Mouse (Mus musculus) B cell, adult 2 months (primary cell): ENCODE measurements around the gene LTO1.

ENCODE experiments used
- DNase-seq, 2 experiments: peaks; one replicate each; pipeline ENCODE4 v3.0.0; 2022

Gene LTO1

DNA sequence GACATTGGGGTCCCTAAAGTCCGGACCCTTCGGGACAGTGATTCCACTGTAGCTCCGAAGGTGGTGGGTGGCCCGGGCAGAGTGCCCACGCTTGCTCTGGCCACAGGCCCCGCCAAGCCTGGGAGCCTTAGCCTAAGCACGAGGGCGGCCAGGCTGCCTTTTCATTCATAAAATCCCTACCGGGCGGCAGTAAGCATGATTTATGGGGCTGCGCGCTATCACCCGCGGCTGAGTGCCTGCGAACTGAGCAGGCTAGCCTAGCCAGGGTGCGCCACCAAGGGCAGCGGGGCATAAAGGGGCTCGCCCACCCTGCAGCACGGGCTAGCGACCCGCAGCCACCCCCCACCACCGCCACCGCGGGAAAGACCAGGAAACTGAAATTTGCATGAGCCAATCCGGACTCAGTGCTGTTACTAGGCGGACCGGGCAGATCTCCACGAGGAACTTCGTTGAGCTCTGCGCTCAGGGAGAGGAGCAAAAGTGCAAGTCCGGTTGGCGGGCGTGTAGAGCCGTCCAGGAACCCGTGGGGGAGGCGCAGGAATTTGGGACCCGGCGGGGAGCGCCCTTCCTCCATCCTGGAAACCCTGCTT lies 26.4 kb downstream of the LTO1 start:
- DNase-seq, result peak; percentile 62 to 63

DNA sequence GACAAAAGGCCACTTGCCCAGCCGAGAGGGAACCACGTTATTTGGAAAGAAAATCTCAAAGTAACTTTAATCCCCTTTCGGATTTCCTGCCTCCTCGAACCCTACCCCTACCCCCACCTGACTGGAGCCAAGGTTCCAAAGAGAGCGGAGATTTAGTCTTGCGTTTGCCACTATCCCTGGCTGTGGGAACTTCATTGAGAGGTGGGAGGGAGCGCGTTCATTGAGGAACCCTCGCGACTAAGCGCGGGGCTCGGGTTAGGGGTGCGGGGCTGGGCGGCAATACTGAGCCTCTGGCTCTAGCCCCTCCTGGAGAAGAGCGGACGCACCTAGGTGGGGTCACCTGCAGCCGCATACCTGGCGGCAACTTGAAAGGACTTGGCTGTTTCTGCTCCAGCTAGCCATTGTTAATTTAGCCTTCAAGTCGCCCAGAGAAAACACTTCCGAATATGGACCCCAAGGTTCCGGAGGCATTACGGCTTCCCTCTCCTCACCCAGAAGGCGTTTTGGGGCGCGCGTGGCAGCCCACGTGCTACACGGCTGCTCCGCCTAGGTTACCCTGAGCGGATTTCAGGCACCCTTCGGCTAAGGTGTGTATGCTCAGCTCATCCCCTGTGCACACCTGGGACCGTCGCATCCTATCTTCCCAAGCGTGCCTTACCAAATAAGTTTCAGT lies 27.3 kb downstream of the LTO1 start:
- DNase-seq, result peak; percentile 9 to 25

DNA sequence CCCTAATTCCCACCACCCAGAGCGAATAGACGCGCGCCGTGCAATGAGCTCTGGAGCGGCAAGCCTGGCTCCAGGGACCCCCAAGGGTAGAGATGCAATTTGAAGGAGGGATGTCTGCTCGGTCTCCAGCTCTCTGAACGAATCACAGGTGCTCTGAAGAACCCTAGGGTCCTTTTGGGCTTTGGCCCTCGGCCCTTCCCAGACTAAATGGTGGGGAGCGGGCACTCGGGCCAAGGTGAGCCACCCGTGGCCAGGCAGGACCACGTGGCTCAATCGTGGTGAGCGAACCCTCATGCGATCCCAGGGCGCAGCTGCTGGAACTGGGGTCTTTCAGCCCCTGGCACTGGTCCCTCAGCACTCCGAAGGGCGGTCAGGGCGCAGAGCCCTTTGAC lies 27.8 kb downstream of the LTO1 start:
- DNase-seq, result no peak

DNA sequence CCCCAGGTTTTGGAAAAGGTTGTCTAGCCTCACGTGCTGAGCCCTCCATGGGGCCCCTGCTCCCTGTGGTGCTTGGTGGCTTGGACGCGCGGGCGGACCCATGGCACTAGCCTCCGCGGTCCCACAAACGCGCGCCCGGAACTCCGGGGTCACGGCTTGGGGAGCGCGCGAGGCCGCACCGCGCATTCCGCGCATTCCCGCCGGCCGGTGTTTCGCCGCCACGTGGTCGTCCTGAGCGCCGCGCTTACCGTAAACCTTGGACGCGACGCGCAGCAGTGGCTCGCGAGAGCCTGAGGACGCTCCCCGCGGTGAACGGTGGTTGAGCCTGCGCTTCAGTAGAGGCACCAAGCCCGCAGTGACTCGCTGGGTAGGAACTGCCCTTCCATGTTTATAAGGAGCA lies 28.4 kb downstream of the LTO1 start:
- peak; percentile 53 to 59 for DNase-seq

DNA sequence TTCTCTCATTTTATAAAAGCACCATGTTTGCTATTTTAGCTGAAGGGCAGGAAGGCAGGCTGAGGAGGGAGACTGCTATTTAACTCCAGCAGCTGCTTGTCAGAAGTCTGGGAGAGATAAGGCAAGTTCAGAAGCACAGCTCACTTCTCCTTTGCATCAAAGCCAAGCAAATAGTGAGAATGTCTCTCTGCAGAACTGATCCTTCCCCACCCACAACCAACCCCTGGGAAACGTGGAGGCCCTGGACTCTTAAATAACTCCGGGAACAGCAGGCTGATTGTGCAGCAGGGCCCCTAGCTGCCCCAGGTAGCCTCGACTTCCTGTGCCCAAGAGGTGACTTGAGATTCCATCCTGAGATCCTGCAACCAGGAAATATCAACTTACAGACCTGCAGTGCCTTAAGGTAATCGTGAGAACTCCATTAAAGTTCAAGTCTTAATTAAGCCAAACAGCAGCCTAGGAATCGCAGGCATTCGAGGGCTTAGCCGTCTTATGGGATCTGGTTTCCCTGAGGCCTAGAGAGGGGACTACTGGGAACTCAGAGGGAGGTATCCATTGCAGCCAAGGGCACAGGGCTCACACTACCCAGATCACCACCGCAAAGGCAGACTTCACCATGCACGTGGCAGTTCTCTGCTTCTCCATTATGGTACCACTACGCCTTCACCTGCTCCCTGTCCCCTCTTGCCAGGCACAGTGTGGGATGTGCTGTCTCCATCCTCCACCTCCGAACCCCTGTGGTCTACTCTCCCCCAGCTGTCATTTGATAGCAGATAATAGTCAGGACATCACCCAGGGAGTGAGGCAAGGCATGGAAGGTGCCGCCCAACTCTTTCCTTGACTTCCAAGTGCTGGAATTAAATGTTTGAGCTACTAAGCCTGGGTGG lies 43.9 kb downstream of the LTO1 start:
- DNase-seq, result no peak

DNA sequence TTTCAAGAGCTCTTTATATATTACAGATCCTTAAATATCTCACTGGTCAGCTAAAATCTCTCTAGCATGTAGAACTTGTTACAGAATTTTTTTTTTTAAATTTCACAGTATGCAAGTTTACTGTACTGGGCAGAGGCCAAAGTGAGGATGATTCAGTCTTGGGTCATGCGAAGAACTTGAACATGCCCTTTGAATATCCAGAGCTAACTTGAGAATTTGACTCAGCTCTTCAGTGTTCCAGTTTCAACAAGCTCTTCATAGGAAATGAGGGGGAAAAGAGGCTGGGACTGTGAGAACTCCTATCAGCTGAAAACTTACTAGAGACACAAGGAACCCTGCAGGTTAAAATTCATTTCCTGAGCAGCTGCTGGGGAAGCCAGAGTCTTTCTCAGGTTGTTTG lies 49.0 kb downstream of the LTO1 start:
- DNase-seq, result no peak

DNA sequence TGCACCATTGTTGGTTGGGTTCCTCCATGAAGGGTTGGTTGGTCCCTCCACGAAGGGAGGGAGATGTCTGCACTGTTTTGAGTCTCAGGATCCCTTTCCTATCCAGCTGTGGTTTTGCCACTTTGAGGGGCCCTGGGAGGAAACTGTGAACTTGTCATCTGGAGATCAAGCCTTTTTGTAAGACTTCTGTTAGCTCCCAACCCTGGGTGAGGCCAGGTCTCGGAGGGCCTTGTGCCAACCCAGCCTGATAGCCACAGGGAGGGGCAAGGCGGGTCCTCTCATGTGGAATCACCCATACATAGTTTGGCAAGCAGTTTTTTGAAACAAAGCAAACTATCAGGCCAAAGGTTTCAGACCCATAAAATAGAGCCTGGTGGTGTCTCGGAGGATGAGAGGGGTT lies 49.4 kb downstream of the LTO1 start:
- DNase-seq, result no peak

DNA sequence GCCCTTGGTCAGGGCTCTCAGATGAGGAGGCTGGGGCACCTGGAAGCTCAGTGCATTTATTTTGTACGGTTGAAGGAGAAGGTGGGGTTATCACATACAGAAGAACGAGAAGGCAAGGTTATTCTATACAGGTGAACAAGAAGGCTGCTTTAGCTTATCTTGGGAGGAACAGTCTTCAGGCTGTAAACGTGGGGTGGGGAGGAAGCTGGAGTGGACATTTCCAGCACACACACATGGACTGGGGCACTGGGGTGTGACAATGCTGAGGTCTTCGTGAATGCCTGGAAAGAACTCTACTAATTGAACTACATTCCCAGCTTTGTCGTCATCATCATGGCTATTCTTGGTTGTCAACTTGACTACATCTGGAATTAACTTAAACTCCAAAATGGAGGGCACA lies 51.0 kb downstream of the LTO1 start:
- no peak for DNase-seq

DNA sequence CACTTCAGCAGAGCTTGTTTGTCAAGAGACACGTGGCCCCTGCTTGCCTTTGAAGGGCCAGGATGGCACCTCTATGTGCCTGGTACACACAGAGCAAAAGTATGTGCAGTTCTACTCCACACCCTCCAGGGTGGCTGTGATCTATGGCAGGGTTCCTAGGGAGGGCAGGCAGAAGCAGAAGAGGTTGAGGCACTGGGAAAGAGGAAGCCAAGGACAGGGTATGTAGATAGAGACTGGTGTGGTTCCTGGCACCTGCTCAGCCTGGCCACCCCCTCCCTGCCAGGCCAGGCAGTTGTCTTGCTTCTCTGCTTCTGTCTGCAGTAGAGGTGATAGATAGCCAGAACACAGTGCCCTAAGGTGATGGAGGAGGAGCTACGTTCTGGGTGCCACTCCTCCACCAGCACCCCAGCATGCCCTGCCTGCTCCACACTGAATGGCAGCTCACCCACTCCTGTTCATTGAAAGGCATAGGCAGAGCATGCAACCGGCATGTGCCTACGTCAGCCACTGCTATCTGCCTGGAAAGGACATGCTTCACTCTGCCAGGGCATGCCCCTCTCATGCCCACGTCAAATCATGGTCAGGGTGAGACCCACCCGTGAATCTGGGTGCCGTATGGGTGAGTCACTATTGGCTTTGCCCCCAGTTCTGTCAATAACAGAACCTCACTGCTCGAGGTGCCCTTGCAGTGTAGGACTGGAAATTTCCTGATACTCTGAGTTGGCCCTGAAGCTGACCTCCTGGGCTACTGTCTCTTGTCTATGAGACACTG lies 56.3 kb downstream of the LTO1 start:
- DNase-seq, result peak in 1 of 2 experiments; percentile 8

DNA sequence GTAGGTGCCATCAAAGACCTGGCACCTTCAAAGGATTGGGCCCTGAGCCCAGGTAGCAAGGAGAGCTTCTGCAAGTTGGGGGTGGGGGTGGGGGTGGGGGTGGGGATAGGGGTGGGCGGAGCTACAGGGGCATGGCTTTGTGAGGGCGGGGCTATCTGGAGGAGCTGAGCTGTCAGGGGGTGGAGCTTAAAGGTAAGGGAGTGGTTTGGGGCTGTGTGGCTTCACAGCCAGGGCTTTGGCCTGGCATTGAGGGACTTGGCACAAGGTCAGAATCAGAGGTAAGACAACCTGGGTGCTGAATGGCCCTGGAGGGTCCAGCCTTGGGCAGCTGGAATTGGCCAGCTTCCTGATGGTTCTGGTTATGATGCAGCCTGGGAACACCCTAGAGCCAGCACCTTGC lies 56.9 kb downstream of the LTO1 start:
- DNase-seq, result no peak

DNA sequence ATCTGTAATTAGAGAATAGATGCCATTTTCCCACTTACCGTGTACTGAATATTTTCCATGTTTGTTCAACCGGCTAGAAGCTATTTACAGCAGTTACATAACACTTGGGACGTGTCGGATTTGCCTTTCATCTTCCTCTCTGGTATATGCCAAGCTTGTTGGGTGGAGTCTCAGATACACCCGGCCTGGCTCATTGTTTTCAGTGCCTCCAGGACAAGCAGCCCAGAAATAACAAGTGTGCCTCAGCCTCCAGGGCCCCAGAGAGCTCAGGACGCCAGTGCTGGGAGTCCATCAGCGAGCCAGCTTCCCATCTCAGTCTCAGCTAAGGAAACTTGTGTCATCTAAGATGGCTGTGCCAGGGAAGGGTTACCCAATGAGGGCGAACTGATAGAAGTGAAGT lies 58.6 kb downstream of the LTO1 start:
- DNase-seq, result no peak

DNA sequence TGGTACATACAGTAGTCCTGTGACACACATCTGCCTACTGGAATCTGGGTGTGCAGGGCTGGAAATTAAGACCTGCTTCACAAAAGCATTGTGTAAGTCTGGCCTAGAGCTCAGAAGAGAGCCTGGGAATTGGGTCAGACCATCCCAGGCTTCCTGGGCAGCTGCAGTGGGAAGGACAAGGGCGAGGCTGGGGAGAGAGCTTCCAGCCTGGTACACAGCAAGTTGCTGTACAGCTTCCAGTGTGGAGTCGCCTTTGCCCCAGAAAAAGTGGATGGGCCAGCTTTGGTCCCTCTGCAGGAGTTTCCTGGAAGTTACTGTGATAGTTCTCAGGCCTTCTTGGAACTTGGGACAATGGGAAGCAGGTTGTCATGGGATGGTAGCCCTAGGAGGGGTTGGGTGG lies 62.2 kb downstream of the LTO1 start:
- DNase-seq, result no peak

DNA sequence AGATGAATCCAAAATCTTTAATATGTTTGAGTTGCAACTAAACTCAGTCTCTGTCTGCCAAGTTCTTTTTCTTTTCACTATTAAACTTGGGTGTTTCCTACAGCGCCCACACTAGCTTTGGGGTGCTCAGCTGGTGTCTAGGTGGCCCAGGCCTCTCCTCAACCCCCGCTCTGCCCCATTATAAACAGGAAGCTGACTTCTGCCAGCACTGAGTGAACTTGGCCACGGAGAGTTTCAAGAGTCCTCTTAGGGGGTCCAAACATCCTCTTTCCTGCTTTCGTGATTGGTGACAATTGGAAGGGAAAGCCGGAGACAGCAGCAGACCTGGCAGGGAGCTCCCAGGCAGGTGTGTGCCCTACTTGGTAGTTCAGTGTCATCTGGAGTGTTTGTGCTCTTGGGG lies 64.9 kb downstream of the LTO1 start:
- DNase-seq, result peak in 1 of 2 experiments; percentile 8
